Mouse (Mus musculus) telencephalon, adult 2 months (tissue): ENCODE measurements around the gene Eps15l1.

ENCODE experiments used
- DNase-seq: peaks from one replicate; pipeline ENCODE4 v3.0.0-alpha.2; 2011; ENCODE audit warnings: low read depth, low spot score

Eps15l1 gene

GRCm38 (mm10) chr8:72293309-72293708 is 128.0 kb downstream of the Eps15l1 start:
- DNase-seq, result no peak

GRCm38 (mm10) chr8:72291104-72291503 is 130.2 kb downstream of the Eps15l1 start:
- DNase-seq, result no peak
